Mouse (Mus musculus) cerebellum, adult 11 months (tissue): ENCODE results near the gene Gm5128.
"Not testable (repeated sequence)": the region's sequence is repeated elsewhere in the genome, so short reads cannot be mapped to it uniquely, and the experiment has no call there.

Experiments used
- DNase-seq: peaks from one replicate; pipeline ENCODE4 v3.0.0; 2022

The Gm5128 gene

GRCm38 (mm10) chrX:135372984-135373383 is at the start of gene Gm5128:
TSS of gene Gm5128 (plus strand) at chrX:135373284.
- not testable (repeated sequence) for DNase-seq

GRCm38 (mm10) chrX:135360685-135361084 is 12.4 kb upstream of the Gm5128 start:
- DNase-seq, result not testable (repeated sequence)

GRCm38 (mm10) chrX:135361943-135362342 is 11.1 kb upstream of the Gm5128 start:
- DNase-seq, result not testable (repeated sequence)

- DNase-seq, result not testable (repeated sequence)
These were observed 30.5 kb downstream of the Gm5128 start for GRCm38 (mm10) chrX:135403578-135403977.

- DNase-seq, result not testable (repeated sequence)
These were observed 48.1 kb downstream of the Gm5128 start for GRCm38 (mm10) chrX:135421203-135421602.

GRCm38 (mm10) chrX:135421824-135422223 is 48.7 kb downstream of the Gm5128 start:
- DNase-seq, result not testable (repeated sequence)

- not testable (repeated sequence) for DNase-seq
These were observed 49.4 kb downstream of the Gm5128 start for GRCm38 (mm10) chrX:135422473-135422872.
